Mouse (Mus musculus) spleen, adult 2 months (tissue): ENCODE data around the gene Wee1.

Experiments
- CTCF ChIP-seq: fragments of 200-500 bp; IDR thresholded peaks from 2 replicates; pipeline ENCODE4 v1.5.1; 2011; ENCODE audit warnings: mild to moderate bottlenecking, inconsistent platforms; ENCODE audit not compliant: insufficient read depth, insufficient read length, insufficient replicate concordance; ENCODE audit errors: extremely low read depth
- POLR2A ChIP-seq: fragments of 200-500 bp; IDR thresholded peaks from 2 replicates; pipeline ENCODE4 v1.6.1; 2011; ENCODE audit warnings: low read depth, low read length, inconsistent platforms

DNA sequence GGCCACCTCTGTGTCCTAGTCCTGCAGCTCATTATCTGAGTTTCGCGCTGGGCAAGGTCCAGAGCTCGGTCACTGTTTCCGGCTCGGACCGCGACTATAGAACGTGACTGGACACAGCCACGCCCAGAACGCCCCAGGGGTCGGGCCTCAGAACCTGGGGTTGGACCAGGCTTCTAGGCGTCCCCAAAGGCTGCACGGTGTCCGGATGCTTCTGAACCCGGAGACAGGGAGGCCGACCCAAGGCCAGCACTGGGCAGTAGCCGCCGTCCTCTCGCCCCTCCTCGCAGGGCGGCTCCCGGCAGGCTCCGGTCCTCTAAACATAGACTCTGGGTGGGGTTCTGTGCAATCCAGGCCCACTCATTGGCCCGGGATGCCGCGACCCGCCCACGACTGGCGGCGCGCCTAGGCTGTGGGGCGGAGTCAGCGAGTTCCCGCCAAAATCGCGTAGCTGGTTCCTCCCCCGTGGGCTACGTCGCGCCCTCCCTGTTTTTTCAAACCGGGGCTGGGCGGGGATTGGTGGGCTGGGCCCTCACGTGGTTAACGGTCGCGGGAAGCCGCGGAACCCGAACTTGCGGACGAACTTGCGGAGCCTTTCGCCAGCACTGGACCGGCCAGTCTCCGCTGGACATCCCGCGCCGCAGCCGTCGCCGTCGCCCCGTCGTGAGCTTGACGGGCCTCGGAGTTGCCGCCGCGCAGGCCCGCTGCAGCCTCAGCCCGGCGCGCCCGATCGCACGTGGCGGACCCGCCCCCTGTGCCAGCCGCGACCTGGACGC lies at the start of gene Wee1:
- TF ChIP-seq POLR2A (peak; percentile 17; the same call in 1 of the 2 replicates), CTCF (no peak)
